Mouse (Mus musculus): ENCODE data around the gene Adgrg3. TPM values are rescaled to one million over a fixed set of nuclear protein-coding genes. Genes with fewer than 3 reads are reported as not detected.
A peak's percentile ranks its signal among the peaks of the same experiment; 100 is the strongest.

The Adgrg3 gene
- polyA plus RNA-seq, 1 experiment from 2014 or later, result 1.9 TPM

GRCm38 (mm10) chr8:95041883-95042784 lies 24.6 kb downstream of the Adgrg3 start:
- no peak overlapping the region for H3K9ac ChIP-seq
- 68% methylated on average over 6 of the region's 6 CpGs for WGBS
- ATAC-seq (ENCODE audit: low FRiP score), result no peak
- H3K27me3 ChIP-seq, result no peaks in the 10 kb centered on the region
- H3K9me3 ChIP-seq (replicated peaks), result no peaks in the 10 kb centered on the region
- H3K4me1 ChIP-seq, result 0 out of 2 replicates have a peak, but pooled peaks cover under 1% of the 10 kb centered on the region
- H3K36me3 ChIP-seq, result no peaks in the 10 kb centered on the region
- H3K4me2 ChIP-seq (replicated peaks), result no peak overlapping the region
- H3K4me3 ChIP-seq, result no peak overlapping the region
- H3K27ac ChIP-seq, result no peak overlapping the region

GRCm38 (mm10) chr8:95044811-95045210 lies 27.3 kb downstream of the Adgrg3 start:
- ATAC-seq (ENCODE audit: low FRiP score), result no peak
- Histone ChIP-seq H3K9me3 (replicated peaks) (no peaks in the 10 kb centered on the region), H3K27ac (no peak overlapping the region), H3K9ac (no peak overlapping the region), H3K4me2 (replicated peaks) (no peak overlapping the region), H3K36me3 (no peaks in the 10 kb centered on the region), H3K4me3 (no peak overlapping the region), H3K27me3 (no peaks in the 10 kb centered on the region), H3K4me1 (peaks cover 4% of the 10 kb centered on the region)
- 69% methylated on average over 4 of the region's 4 CpGs for WGBS

- H3K9me3 ChIP-seq (replicated peaks), result no peaks in the 10 kb centered on the region
- H3K27me3 ChIP-seq, result no peaks in the 10 kb centered on the region
- no peak for ATAC-seq (ENCODE audit: low FRiP score)
- H3K4me2 ChIP-seq (replicated peaks), result no peak overlapping the region
- no peak overlapping the region for H3K27ac ChIP-seq
- 67% methylated on average over 3 of the region's 3 CpGs for WGBS
- H3K4me3 ChIP-seq, result no peak overlapping the region
- no peaks in the 10 kb centered on the region for H3K36me3 ChIP-seq
- peaks cover 4% of the 10 kb centered on the region for H3K4me1 ChIP-seq
- H3K9ac ChIP-seq, result no peak overlapping the region
These were observed 29.5 kb downstream of the Adgrg3 start for GRCm38 (mm10) chr8:95046982-95047381.

GRCm38 (mm10) chr8:95047884-95048680 lies 30.6 kb downstream of the Adgrg3 start:
- WGBS, result 70% methylated on average over 6 of the region's 6 CpGs
- Histone ChIP-seq H3K4me3 (no peak overlapping the region), H3K9ac (no peak overlapping the region), H3K36me3 (no peaks in the 10 kb centered on the region), H3K27ac (no peak overlapping the region), H3K4me1 (peaks cover 4% of the 10 kb centered on the region), H3K4me2 (replicated peaks) (no peak overlapping the region), H3K9me3 (replicated peaks) (no peaks in the 10 kb centered on the region), H3K27me3 (no peaks in the 10 kb centered on the region)
- ATAC-seq (ENCODE audit: low FRiP score), result no peak

- no peaks in the 10 kb centered on the region for H3K9me3 ChIP-seq (replicated peaks)
- 83% methylated on average over 2 of the region's 2 CpGs for WGBS
- H3K36me3 ChIP-seq, result no peaks in the 10 kb centered on the region
- no peak overlapping the region for H3K4me3 ChIP-seq
- H3K27ac ChIP-seq, result no peak overlapping the region
- peaks cover 4% of the 10 kb centered on the region for H3K4me1 ChIP-seq
- H3K27me3 ChIP-seq, result no peaks in the 10 kb centered on the region
- no peak overlapping the region for H3K4me2 ChIP-seq (replicated peaks)
- H3K9ac ChIP-seq, result no peak overlapping the region
- ATAC-seq (ENCODE audit: low FRiP score), result no peak
These were observed 32.1 kb downstream of the Adgrg3 start for GRCm38 (mm10) chr8:95049636-95050035.

- Histone ChIP-seq H3K4me1 (no peaks in the 10 kb centered on the region), H3K4me2 (replicated peaks) (no peak overlapping the region), H3K27ac (no peak overlapping the region), H3K9ac (no peak overlapping the region), H3K27me3 (no peaks in the 10 kb centered on the region), H3K4me3 (no peak overlapping the region), H3K9me3 (replicated peaks) (no peaks in the 10 kb centered on the region), H3K36me3 (no peaks in the 10 kb centered on the region)
- WGBS, result 56% methylated on average over 6 of the region's 6 CpGs
- ATAC-seq (ENCODE audit: low FRiP score), result no peak
These were observed 36.9 kb downstream of the Adgrg3 start for GRCm38 (mm10) chr8:95054438-95054837.

GRCm38 (mm10) chr8:95054927-95055510 lies 37.5 kb downstream of the Adgrg3 start, which contains the start of gene Drc7:
Gene Drc7, plus strand, starts transcription at chr8:95055103.
- Histone ChIP-seq H3K27ac (no peak within 1 kb of the TSS), H3K36me3 (no peaks in the 10 kb centered on the region), H3K4me1 (no peaks in the 10 kb centered on the region), H3K9ac (no peak within 1 kb of the TSS), H3K9me3 (replicated peaks) (no peaks in the 10 kb centered on the region), H3K27me3 (no peaks in the 10 kb centered on the region), H3K4me2 (replicated peaks) (no peak within 1 kb of the TSS), H3K4me3 (no peak within 1 kb of the TSS)
- WGBS, result 21% methylated on average over 2 of the region's 2 CpGs
- peak; percentile 80 for ATAC-seq (ENCODE audit: low FRiP score)

GRCm38 (mm10) chr8:95056414-95056813 lies 38.9 kb downstream of the Adgrg3 start:
- WGBS, result 92% methylated on average over 5 of the region's 5 CpGs
- H3K4me1 ChIP-seq, result no peaks in the 10 kb centered on the region
- no peaks in the 10 kb centered on the region for H3K27me3 ChIP-seq
- no peaks in the 10 kb centered on the region for H3K9me3 ChIP-seq (replicated peaks)
- H3K27ac ChIP-seq, result no peak overlapping the region
- H3K9ac ChIP-seq, result no peak overlapping the region
- H3K4me3 ChIP-seq, result no peak overlapping the region
- no peak overlapping the region for H3K4me2 ChIP-seq (replicated peaks)
- no peaks in the 10 kb centered on the region for H3K36me3 ChIP-seq
- ATAC-seq (ENCODE audit: low FRiP score), result no peak

- no peak overlapping the region for H3K27ac ChIP-seq
- H3K9ac ChIP-seq, result no peak overlapping the region
- no peak overlapping the region for H3K4me2 ChIP-seq (replicated peaks)
- no peaks in the 10 kb centered on the region for H3K36me3 ChIP-seq
- H3K9me3 ChIP-seq (replicated peaks), result no peaks in the 10 kb centered on the region
- no peaks in the 10 kb centered on the region for H3K27me3 ChIP-seq
- ATAC-seq (ENCODE audit: low FRiP score), result no peak
- H3K4me3 ChIP-seq, result no peak overlapping the region
- 91% methylated on average over 6 of the region's 6 CpGs for WGBS
- H3K4me1 ChIP-seq, result no peaks in the 10 kb centered on the region
These were observed 41.2 kb downstream of the Adgrg3 start for GRCm38 (mm10) chr8:95058661-95059060.

- no peaks in the 10 kb centered on the region for H3K36me3 ChIP-seq
- no peak overlapping the region for H3K27ac ChIP-seq
- no peak overlapping the region for H3K4me2 ChIP-seq (replicated peaks)
- no peak for ATAC-seq (ENCODE audit: low FRiP score)
- no peaks in the 10 kb centered on the region for H3K4me1 ChIP-seq
- no peaks in the 10 kb centered on the region for H3K27me3 ChIP-seq
- H3K9ac ChIP-seq, result no peak overlapping the region
- H3K4me3 ChIP-seq, result no peak overlapping the region
- 73% methylated on average over 6 of the region's 6 CpGs for WGBS
- H3K9me3 ChIP-seq (replicated peaks), result no peaks in the 10 kb centered on the region
These were observed 42.5 kb downstream of the Adgrg3 start for GRCm38 (mm10) chr8:95059812-95060533.

GRCm38 (mm10) chr8:95064531-95064930 lies 47.0 kb downstream of the Adgrg3 start:
- no peak overlapping the region for H3K4me3 ChIP-seq
- no peak overlapping the region for H3K27ac ChIP-seq
- no peak overlapping the region for H3K9ac ChIP-seq
- 93% methylated on average over 2 of the region's 2 CpGs for WGBS
- H3K4me2 ChIP-seq (replicated peaks), result no peak overlapping the region
- no peaks in the 10 kb centered on the region for H3K9me3 ChIP-seq (replicated peaks)
- H3K36me3 ChIP-seq, result no peaks in the 10 kb centered on the region
- H3K27me3 ChIP-seq, result no peaks in the 10 kb centered on the region
- ATAC-seq (ENCODE audit: low FRiP score), result no peak
- H3K4me1 ChIP-seq, result no peaks in the 10 kb centered on the region

- Histone ChIP-seq H3K4me3 (no peak overlapping the region), H3K36me3 (no peaks in the 10 kb centered on the region), H3K27me3 (no peaks in the 10 kb centered on the region), H3K27ac (no peak overlapping the region), H3K9ac (no peak overlapping the region), H3K9me3 (replicated peaks) (no peaks in the 10 kb centered on the region), H3K4me2 (replicated peaks) (no peak overlapping the region), H3K4me1 (no peaks in the 10 kb centered on the region)
- no peak for ATAC-seq (ENCODE audit: low FRiP score)
- WGBS, result 45% methylated on average over 3 of the region's 3 CpGs
These were observed 50.1 kb downstream of the Adgrg3 start for GRCm38 (mm10) chr8:95067582-95067981.
